Mouse (Mus musculus) midbrain, postnatal 0 days (tissue): Measurements from ENCODE around the gene Ntn1. TPM values are rescaled to one million over a fixed set of nuclear protein-coding genes. Genes with fewer than 3 reads are reported as not detected.

Experiments used
- ATAC-seq: fragments of 200-750 bp; cut with Nextera tagmentation; 2 replicates; pipeline ENCODE4 v1.8.0; 2017; ENCODE audit warnings: moderate number of reproducible peaks, mild to moderate bottlenecking, moderate TSS enrichment, moderate library complexity; ENCODE audit not compliant: low FRiP score
- DNase-seq: peaks from one replicate; pipeline ENCODE4 v3.0.0-alpha.2; 2015; ENCODE audit warnings: low spot score
- H3K27ac ChIP-seq: fragments of 300-500 bp; sonication (generic); 2 replicates; pipeline ENCODE4 v1.5.1; 2014; ENCODE audit warnings: low read depth, mild to moderate bottlenecking, low read length, mixed read lengths
- H3K27me3 ChIP-seq: fragments of 300-500 bp; sonication (generic); 2 replicates; pipeline ENCODE4 v1.6.1; 2014; ENCODE audit warnings: low read length, control low read depth, mixed read lengths; ENCODE audit not compliant: insufficient read depth
- H3K36me3 ChIP-seq: fragments of 300-500 bp; sonication (generic); 2 replicates; pipeline ENCODE4 v1.6.1; 2014; ENCODE audit warnings: low read length, control low read depth, mixed read lengths; ENCODE audit not compliant: insufficient read depth
- H3K4me1 ChIP-seq: fragments of 300-500 bp; sonication (generic); 2 replicates; pipeline ENCODE4 v1.6.1; 2014; ENCODE audit warnings: mild to moderate bottlenecking, control low read depth, antibody characterized with exemption, low read length, mixed read lengths; ENCODE audit not compliant: insufficient read depth
- H3K4me2 ChIP-seq: fragments of 300-500 bp; sonication (generic); 2 replicates; pipeline ENCODE4 v1.6.1; 2014; ENCODE audit warnings: low read depth, mild to moderate bottlenecking, low read length, mixed read lengths; ENCODE audit not compliant: poor library complexity, severe bottlenecking
- H3K4me3 ChIP-seq: fragments of 300-500 bp; sonication (generic); 2 replicates; pipeline ENCODE4 v1.5.1; 2014; ENCODE audit warnings: low read depth, mild to moderate bottlenecking, low read length, moderate library complexity
- H3K9ac ChIP-seq: fragments of 300-500 bp; sonication (generic); replicated peaks from 2 replicates; pipeline ENCODE4 v1.6.1; 2014; ENCODE audit warnings: mild to moderate bottlenecking, low read length, moderate library complexity, mixed read lengths; ENCODE audit not compliant: poor library complexity, severe bottlenecking
- H3K9me3 ChIP-seq: fragments of 300-500 bp; sonication (generic); 2 replicates; pipeline ENCODE4 v1.6.1; 2016; ENCODE audit warnings: low read length, control low read depth
- CTCF ChIP-seq: IDR thresholded peaks from 2 replicates; pipeline ENCODE4 v1.5.1; 2016; ENCODE audit warnings: antibody characterized with exemption, mild to moderate bottlenecking
- WGBS: fragments of 180-500 bp; shearing (Covaris S2); extraction: QIAGEN DNeasy Blood & Tissue Kit; methylation state at CpG from one replicate; pipeline ENCODE4 v1.1.7; 2014; 5-methylcytosine and 5-hydroxymethylcytosine counted together
- polyA plus RNA-seq: library from polyadenylated mRNA; unstranded; fragments of >200 nt; fragmentation: Nextera tagmentation; extraction: Ambion mirVana; gene quantifications from 2 replicates; pipeline ENCODE4 v1.2.1, GENCODE M21; 2015
- total RNA-seq: library from RNA; depleted of rRNA; stranded (reverse); fragments of >200 nt; gene quantifications from 2 replicates; pipeline ENCODE4 v1.2.3, GENCODE M21; 2014

Ntn1 gene
- total and polyA plus RNA-seq, 2 experiments from 2014 or later: 9.6 to 66.4 TPM

DNA sequence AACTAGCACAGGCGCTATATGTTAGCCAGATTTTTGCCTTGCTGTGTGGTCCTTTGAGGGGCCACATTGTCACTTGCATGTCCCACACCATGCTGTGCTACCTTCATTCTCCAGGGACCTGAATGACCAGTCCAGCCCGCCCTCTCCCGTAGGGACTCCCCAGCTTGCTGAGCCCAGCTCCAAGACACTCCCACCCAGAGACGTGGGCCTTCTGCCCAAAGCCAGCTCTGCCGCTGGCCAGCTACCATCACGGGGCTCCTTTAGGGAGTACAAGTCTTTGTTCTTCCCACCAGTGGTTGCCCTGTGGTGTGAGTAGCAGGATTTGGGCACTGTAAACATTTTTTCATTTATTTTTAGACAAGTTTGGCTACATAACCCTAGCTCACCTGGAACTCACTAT lies 204.1 kb downstream of the Ntn1 start:
- Histone ChIP-seq H3K9me3 (no peaks in the 10 kb centered on the region), H3K27me3 (no peaks in the 10 kb centered on the region), H3K4me3 (no peak overlapping the region), H3K27ac (no peak overlapping the region), H3K4me2 (no peak overlapping the region), H3K9ac (no peak overlapping the region), H3K4me1 (0 out of 2 replicates have a peak, but pooled peaks cover 4% of the 10 kb centered on the region), H3K36me3 (no peaks in the 10 kb centered on the region)
- DNase-seq (peak; percentile 58), ATAC-seq (no peak)
- 58% methylated on average over 6 of the region's 6 CpGs for WGBS
- no peak for TF ChIP-seq CTCF

DNA sequence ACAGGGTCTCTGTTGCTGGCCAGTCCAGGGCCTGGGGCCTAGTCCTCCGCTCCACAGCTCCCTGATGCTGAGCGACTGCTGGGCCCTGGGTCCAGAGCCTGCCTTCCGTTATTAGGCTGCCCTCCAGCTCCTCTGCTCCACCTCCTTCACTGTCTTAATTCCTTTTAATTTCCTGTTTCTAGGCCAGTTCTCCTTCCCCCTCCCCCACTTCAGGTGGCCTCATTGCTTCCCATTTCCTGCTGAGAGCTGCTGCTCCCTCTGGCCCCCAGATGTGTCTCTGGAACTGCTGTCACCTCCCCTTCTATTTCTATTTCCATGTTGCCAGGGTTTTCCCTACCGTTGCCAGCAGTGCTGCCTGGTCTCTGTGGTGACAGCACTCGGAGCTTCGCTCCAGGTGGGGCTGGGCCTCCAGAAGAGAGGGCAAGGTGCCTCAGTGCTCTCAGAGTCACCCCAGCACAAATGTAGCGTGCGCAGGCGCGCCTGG lies 204.9 kb downstream of the Ntn1 start:
- ATAC-seq (no peak), DNase-seq (no peak)
- H3K9ac ChIP-seq: no peak overlapping the region
- H3K27ac ChIP-seq: no peak overlapping the region
- H3K4me3 ChIP-seq: no peak overlapping the region
- 68% methylated on average over 10 of the region's 10 CpGs for WGBS
- H3K4me2 ChIP-seq: no peak overlapping the region
- no peak for TF ChIP-seq CTCF
- H3K4me1 ChIP-seq: 0 out of 2 replicates have a peak, but pooled peaks cover 4% of the 10 kb centered on the region
- no peaks in the 10 kb centered on the region for H3K9me3 ChIP-seq
- no peaks in the 10 kb centered on the region for H3K27me3 ChIP-seq
- H3K36me3 ChIP-seq: no peaks in the 10 kb centered on the region

DNA sequence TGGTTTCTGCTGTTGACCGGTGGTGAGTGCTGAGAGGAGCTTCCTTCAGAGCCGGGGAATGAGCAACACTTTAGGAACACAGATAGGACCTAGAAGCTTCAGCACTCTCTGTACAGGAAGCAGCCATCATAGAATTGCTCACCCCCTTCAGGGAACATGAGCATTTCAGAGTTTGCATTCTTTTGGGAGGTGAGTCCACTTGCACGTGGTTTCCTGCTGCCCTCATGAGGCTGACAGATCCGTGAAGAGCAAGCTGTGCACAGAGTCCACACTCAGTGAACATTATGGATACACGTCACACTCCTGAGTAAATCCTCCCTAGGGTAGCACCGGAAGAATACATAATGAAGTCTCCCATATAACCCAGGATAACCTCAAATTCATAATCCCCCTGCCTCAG lies 205.5 kb downstream of the Ntn1 start:
- DNase-seq (no peak), ATAC-seq (no peak)
- Histone ChIP-seq H3K9me3 (no peaks in the 10 kb centered on the region), H3K9ac (no peak overlapping the region), H3K27me3 (no peaks in the 10 kb centered on the region), H3K4me2 (no peak overlapping the region), H3K36me3 (no peaks in the 10 kb centered on the region), H3K4me1 (0 out of 2 replicates have a peak, but pooled peaks cover 4% of the 10 kb centered on the region), H3K27ac (no peak overlapping the region), H3K4me3 (no peak overlapping the region)
- peak; percentile 41 for TF ChIP-seq CTCF
- WGBS: 65% methylated on average over 6 of the region's 6 CpGs

DNA sequence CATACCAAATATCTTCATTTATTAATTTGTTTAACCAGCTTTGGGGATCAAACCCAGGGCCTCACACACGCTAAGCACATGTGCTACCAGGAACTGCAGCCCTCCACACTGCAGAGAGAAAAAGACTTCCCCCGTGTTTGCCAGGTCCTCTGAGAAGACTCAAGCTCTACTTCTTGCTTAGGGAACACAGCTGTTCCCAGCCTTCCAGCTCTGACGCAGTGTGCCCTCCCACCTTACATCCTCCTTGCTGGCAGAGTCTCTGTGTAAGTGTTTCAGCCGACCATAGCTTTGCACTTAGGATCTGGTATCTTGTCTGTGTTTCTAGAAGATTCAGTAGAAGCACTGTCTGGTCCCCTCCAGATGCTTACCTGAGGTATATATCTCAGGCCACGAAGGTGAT lies 209.8 kb downstream of the Ntn1 start:
- Histone ChIP-seq H3K4me3 (no peak overlapping the region), H3K36me3 (no peaks in the 10 kb centered on the region), H3K4me2 (no peak overlapping the region), H3K4me1 (peaks cover 1% of the 10 kb centered on the region; the same call in 1 of the 2 replicates), H3K27ac (no peak overlapping the region), H3K9me3 (no peaks in the 10 kb centered on the region), H3K27me3 (no peaks in the 10 kb centered on the region), H3K9ac (no peak overlapping the region)
- WGBS: 91% methylated on average over 5 of the region's 5 CpGs
- no peak for ATAC-seq
- no peak for TF ChIP-seq CTCF
- DNase-seq: no peak

DNA sequence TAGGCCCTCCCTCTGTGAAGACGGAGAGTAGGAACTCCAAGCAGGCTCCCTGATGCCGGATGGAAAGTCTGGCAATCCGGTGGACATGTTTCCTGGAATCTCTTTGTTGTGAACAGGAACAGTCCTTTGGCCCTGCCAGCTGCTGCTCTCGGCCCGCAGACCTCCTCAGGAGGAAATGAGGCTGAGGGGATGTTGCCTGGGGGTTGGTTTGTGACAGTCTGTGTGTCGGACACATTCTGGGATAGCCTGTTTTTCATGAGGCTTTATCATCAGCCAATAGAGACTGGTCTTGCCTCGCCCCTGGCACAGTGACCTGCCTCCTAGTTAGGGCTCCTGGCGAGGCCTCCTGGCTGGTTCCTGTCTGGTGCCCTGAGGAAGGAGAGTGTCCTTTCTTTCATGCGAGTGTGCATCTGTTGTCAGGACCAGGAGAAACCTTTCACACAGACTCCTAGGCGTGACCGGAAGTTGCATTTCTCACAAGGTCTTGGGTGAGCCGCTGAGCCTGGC lies 211.9 kb downstream of the Ntn1 start:
- no peak overlapping the region for H3K27ac ChIP-seq
- H3K36me3 ChIP-seq: no peaks in the 10 kb centered on the region
- TF ChIP-seq CTCF: no peak
- H3K9ac ChIP-seq: no peak overlapping the region
- H3K4me2 ChIP-seq: no peak overlapping the region
- ATAC-seq: no peak
- H3K4me3 ChIP-seq: no peak overlapping the region
- 80% methylated on average over 12 of the region's 12 CpGs for WGBS
- no peaks in the 10 kb centered on the region for H3K27me3 ChIP-seq
- DNase-seq: no peak
- no peaks in the 10 kb centered on the region for H3K9me3 ChIP-seq
- peaks cover 4% of the 10 kb centered on the region; the same call in 1 of the 2 replicates for H3K4me1 ChIP-seq

DNA sequence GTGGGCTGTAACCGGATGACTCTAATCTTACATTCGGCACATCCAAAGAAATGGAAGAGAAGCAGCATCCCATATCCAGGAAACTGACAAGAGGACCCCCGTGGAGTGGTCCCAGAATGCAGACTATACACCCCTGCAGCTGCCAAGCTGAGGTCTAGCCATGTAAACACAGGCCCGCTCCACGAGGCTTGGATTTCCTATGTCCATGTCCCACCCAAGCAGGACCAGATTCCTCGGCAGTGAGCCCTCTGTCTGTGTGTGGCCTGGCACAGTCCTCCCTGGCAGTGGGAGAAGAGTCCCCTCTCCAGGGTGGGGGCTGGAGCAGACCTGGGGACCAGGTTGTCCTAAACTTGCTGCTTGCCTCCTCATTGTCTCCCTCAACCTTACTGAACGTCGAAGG lies 213.4 kb downstream of the Ntn1 start:
- Histone ChIP-seq H3K4me1 (peaks cover 4% of the 10 kb centered on the region; the same call in 1 of the 2 replicates), H3K9ac (no peak overlapping the region), H3K27me3 (no peaks in the 10 kb centered on the region), H3K9me3 (no peaks in the 10 kb centered on the region), H3K4me2 (no peak overlapping the region), H3K36me3 (no peaks in the 10 kb centered on the region), H3K4me3 (no peak overlapping the region), H3K27ac (no peak overlapping the region)
- DNase-seq: no peak
- ATAC-seq: no peak
- WGBS: 81% methylated on average over 8 of the region's 8 CpGs
- TF ChIP-seq CTCF: no peak
